Mouse (Mus musculus) forebrain, embryonic 11.5 days (tissue): ENCODE data around the gene Arhgef2. TPM values are rescaled to one million over a fixed set of nuclear protein-coding genes. Genes with fewer than 3 reads are reported as not detected.

Source experiments
- ATAC-seq: fragments of 200-750 bp; cut with Nextera tagmentation; replicated peaks from 2 replicates; pipeline ENCODE4 v1.8.0; 2017; ENCODE audit warnings: moderate TSS enrichment; ENCODE audit not compliant: low FRiP score
- DNase-seq: peaks from one replicate; pipeline ENCODE4 v3.0.0-alpha.2; 2017; ENCODE audit warnings: low spot score
- H3K27ac ChIP-seq: fragments of 300-500 bp; sonication (generic); 2 replicates; pipeline ENCODE4 v1.5.1; 2014; ENCODE audit warnings: low read depth, low read length
- H3K27me3 ChIP-seq: fragments of 300-500 bp; sonication (generic); 2 replicates; pipeline ENCODE4 v1.6.1; 2014; ENCODE audit warnings: mild to moderate bottlenecking, low read length, mixed read lengths; ENCODE audit not compliant: control insufficient read depth, insufficient read depth
- H3K36me3 ChIP-seq: fragments of 300-500 bp; sonication (generic); 2 replicates; pipeline ENCODE4 v1.6.1; 2014; ENCODE audit warnings: mild to moderate bottlenecking, low read length, moderate library complexity, mixed read lengths; ENCODE audit not compliant: control insufficient read depth, insufficient read depth
- H3K4me1 ChIP-seq: fragments of 300-500 bp; sonication (generic); replicated peaks from 2 replicates; pipeline ENCODE4 v1.6.1; 2014; ENCODE audit warnings: low read length, mixed read lengths; ENCODE audit not compliant: control insufficient read depth, insufficient read depth
- H3K4me2 ChIP-seq: fragments of 300-500 bp; sonication (generic); 2 replicates; pipeline ENCODE4 v1.6.1; 2014; ENCODE audit warnings: low read depth, mild to moderate bottlenecking, low read length, moderate library complexity, mixed read lengths; ENCODE audit not compliant: severe bottlenecking
- H3K4me3 ChIP-seq: fragments of 300-500 bp; sonication (generic); 2 replicates; pipeline ENCODE4 v1.5.1; 2014; ENCODE audit warnings: low read depth, low read length
- H3K9ac ChIP-seq: fragments of 300-500 bp; sonication (generic); 2 replicates; pipeline ENCODE4 v1.6.1; 2014; ENCODE audit warnings: low read length
- H3K9me3 ChIP-seq: fragments of 300-500 bp; sonication (generic); 2 replicates; pipeline ENCODE4 v1.6.1; 2016; ENCODE audit warnings: low read length, mixed read lengths; ENCODE audit not compliant: control insufficient read depth
- WGBS: fragments of 180-500 bp; shearing (Covaris S2); extraction: QIAGEN DNeasy Blood & Tissue Kit; methylation state at CpG from one replicate; pipeline ENCODE4 v1.1.7; 2014; 5-methylcytosine and 5-hydroxymethylcytosine counted together
- polyA plus RNA-seq: library from polyadenylated mRNA; unstranded; fragments of >200 nt; fragmentation: Nextera tagmentation; extraction: Ambion mirVana; gene quantifications from 2 replicates; pipeline ENCODE4 v1.2.1, GENCODE M21; 2014

The Arhgef2 gene
- polyA plus RNA-seq, 1 experiment from 2014 or later: 123 TPM

GRCm38 (mm10) chr3:88626316-88626715, 20.6 kb downstream of the Arhgef2 start:
- peaks cover 5% of the 10 kb centered on the region for H3K36me3 ChIP-seq
- no peak overlapping the region for H3K4me2 ChIP-seq
- H3K4me1 ChIP-seq: peaks cover 14% of the 10 kb centered on the region
- WGBS: 81% methylated on average over 7 of the region's 7 CpGs
- no peaks in the 10 kb centered on the region for H3K27me3 ChIP-seq
- H3K4me3 ChIP-seq: no peak overlapping the region
- no peak overlapping the region for H3K27ac ChIP-seq
- no peaks in the 10 kb centered on the region for H3K9me3 ChIP-seq
- ATAC-seq (no peak), DNase-seq (no peak)
- H3K9ac ChIP-seq: no peak overlapping the region

DNA sequence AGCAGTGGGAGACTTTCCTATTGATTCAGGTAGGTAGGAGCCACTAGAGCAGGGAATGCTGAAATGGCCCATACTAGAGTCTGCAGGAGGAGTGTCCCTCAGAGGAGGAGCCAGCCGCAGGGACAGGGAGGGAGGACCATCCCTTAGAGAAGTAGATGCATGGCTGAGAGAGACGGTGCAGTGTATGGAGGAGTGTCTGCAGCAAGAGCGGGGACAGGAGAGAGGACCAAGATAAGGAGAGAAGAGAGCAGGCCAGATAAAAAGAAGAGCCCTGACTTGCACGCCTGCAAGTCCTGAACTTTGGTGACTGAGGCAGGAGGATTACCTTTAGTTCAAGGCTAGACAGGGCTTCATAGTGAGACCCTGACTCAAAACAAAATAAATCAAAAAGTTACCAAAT, 21.3 kb downstream of the Arhgef2 start:
- ATAC-seq: no peak
- DNase-seq: no peak
- Histone ChIP-seq H3K9ac (no peak overlapping the region), H3K4me1 (peaks cover 14% of the 10 kb centered on the region), H3K4me3 (no peak overlapping the region), H3K4me2 (no peak overlapping the region), H3K36me3 (peaks cover 5% of the 10 kb centered on the region), H3K9me3 (no peaks in the 10 kb centered on the region), H3K27me3 (no peaks in the 10 kb centered on the region), H3K27ac (no peak overlapping the region)
- WGBS: 84% methylated on average over 4 of the region's 4 CpGs

- Histone ChIP-seq H3K9me3 (no peaks in the 10 kb centered on the region), H3K27ac (no peak overlapping the region), H3K36me3 (peaks cover 8% of the 10 kb centered on the region), H3K4me3 (no peak overlapping the region), H3K27me3 (no peaks in the 10 kb centered on the region), H3K4me2 (no peak overlapping the region), H3K9ac (no peak overlapping the region), H3K4me1 (peaks cover 14% of the 10 kb centered on the region)
- WGBS: 94% methylated on average over 2 of the region's 2 CpGs
- DNase-seq (no peak), ATAC-seq (no peak)
Observed at GRCm38 (mm10) chr3:88627535-88627934, 21.8 kb downstream of the Arhgef2 start.

DNA sequence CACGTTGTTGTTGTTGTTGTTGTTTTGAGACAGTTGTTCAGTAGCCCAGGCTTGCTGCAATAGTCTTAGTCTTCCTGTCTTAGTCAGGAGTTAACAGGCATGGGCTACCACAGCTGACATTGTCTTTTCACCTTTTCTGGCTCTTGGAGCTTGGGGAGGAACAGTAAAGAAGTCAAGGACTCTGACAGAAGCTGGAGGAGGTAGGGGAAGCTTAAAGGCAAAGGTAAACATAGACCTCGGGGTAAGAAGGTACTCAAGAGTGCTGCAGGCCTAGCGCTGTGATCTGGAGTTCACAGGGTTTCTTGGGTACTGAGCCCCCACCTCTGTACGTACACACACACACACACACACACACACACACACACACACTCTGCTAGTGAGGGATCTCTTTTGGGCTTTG, 23.0 kb downstream of the Arhgef2 start:
- no peak overlapping the region for H3K4me3 ChIP-seq
- 82% methylated on average over 4 of the region's 4 CpGs for WGBS
- no peak overlapping the region for H3K27ac ChIP-seq

GRCm38 (mm10) chr3:88629244-88629643, 23.5 kb downstream of the Arhgef2 start:
- ATAC-seq (no peak), DNase-seq (no peak)
- no peak overlapping the region for H3K27ac ChIP-seq
- H3K4me2 ChIP-seq: no peak overlapping the region
- WGBS: 81% methylated on average over 13 of the region's 13 CpGs
- no peaks in the 10 kb centered on the region for H3K27me3 ChIP-seq
- peaks cover 20% of the 10 kb centered on the region for H3K36me3 ChIP-seq
- H3K4me3 ChIP-seq: no peak overlapping the region
- H3K9ac ChIP-seq: no peak overlapping the region
- H3K4me1 ChIP-seq: peaks cover 7% of the 10 kb centered on the region
- H3K9me3 ChIP-seq: no peaks in the 10 kb centered on the region

More for the DNA sequence above, 23.0 kb downstream of the Arhgef2 start:
- Histone ChIP-seq H3K9ac (no peak overlapping the region), H3K4me2 (no peak overlapping the region), H3K4me1 (peaks cover 12% of the 10 kb centered on the region), H3K27me3 (no peaks in the 10 kb centered on the region), H3K36me3 (peaks cover 17% of the 10 kb centered on the region), H3K9me3 (no peaks in the 10 kb centered on the region)
- DNase-seq: no peak
- no peak for ATAC-seq

- no peak overlapping the region for H3K4me3 ChIP-seq
- no peak overlapping the region for H3K4me2 ChIP-seq
- DNase-seq: no peak
- no peak overlapping the region for H3K27ac ChIP-seq
- peaks cover 24% of the 10 kb centered on the region for H3K36me3 ChIP-seq
- H3K9ac ChIP-seq: no peak overlapping the region
- no peaks in the 10 kb centered on the region for H3K9me3 ChIP-seq
- peaks cover under 1% of the 10 kb centered on the region; the same call in 1 of the 2 replicates for H3K4me1 ChIP-seq
- H3K27me3 ChIP-seq: no peaks in the 10 kb centered on the region
- no peak for ATAC-seq
- WGBS: 81% methylated on average over 9 of the region's 9 CpGs
Observed at GRCm38 (mm10) chr3:88630018-88630417, 24.3 kb downstream of the Arhgef2 start.

GRCm38 (mm10) chr3:88630849-88631341, 25.1 kb downstream of the Arhgef2 start:
- ATAC-seq: no peak
- Histone ChIP-seq H3K4me1 (no peaks in the 10 kb centered on the region), H3K9me3 (no peaks in the 10 kb centered on the region), H3K36me3 (peaks cover 31% of the 10 kb centered on the region), H3K27me3 (no peaks in the 10 kb centered on the region), H3K4me2 (no peak overlapping the region), H3K4me3 (no peak overlapping the region), H3K27ac (no peak overlapping the region), H3K9ac (no peak overlapping the region)
- no peak for DNase-seq
- 75% methylated on average over 6 of the region's 6 CpGs for WGBS

DNA sequence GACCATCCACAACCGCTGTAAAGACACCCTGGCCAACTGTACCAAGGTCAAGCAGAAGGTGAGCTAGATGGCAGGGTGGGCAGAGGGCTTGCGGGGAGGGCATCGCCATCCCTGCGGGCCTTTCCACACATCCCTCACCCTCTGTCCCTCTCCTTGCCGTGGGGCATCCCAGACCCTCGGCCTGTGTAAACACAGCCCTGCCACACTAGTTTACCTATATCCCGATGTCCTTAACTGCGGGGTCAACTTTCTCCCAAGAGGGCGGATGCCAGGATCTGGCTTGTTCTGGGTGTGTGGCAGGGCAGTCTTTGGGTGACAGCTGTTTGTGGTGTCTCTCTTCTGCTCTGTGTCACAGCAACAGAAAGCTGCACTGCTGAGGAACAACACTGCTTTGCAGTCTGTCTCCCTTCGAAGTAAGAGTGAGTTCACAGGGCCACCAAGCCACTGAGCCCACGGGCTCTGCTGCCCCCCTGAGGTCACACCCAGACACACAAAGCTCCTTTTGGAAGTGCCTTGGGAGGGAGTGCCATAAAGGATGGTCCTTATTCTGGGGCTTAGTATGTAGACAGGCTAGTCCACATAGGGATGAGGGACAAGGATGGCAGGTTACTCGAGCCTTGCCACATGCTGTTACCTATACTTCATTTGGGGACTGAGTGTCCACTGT, 26.3 kb downstream of the Arhgef2 start:
- H3K27me3 ChIP-seq: no peaks in the 10 kb centered on the region
- no peak overlapping the region for H3K4me3 ChIP-seq
- WGBS: 82% methylated on average over 12 of the region's 12 CpGs
- ATAC-seq: no peak
- H3K36me3 ChIP-seq: peaks cover 37% of the 10 kb centered on the region
- no peak overlapping the region for H3K27ac ChIP-seq
- no peak overlapping the region for H3K4me2 ChIP-seq
- no peaks in the 10 kb centered on the region for H3K9me3 ChIP-seq
- DNase-seq: no peak
- H3K4me1 ChIP-seq: no peaks in the 10 kb centered on the region
- no peak overlapping the region for H3K9ac ChIP-seq

GRCm38 (mm10) chr3:88633056-88633455, 27.3 kb downstream of the Arhgef2 start:
- no peak overlapping the region for H3K9ac ChIP-seq
- WGBS: 96% methylated on average over 10 of the region's 10 CpGs
- DNase-seq: no peak
- no peaks in the 10 kb centered on the region for H3K27me3 ChIP-seq
- H3K4me2 ChIP-seq: no peak overlapping the region
- no peak overlapping the region for H3K4me3 ChIP-seq
- no peak for ATAC-seq
- H3K9me3 ChIP-seq: no peaks in the 10 kb centered on the region
- H3K36me3 ChIP-seq: peaks cover 37% of the 10 kb centered on the region
- H3K4me1 ChIP-seq: no peaks in the 10 kb centered on the region
- no peak overlapping the region for H3K27ac ChIP-seq
